Mouse (Mus musculus) gastrocnemius, postnatal 10 days (tissue): Measurements from ENCODE around the gene Ppp1r16b. TPM values are rescaled to one million over a fixed set of nuclear protein-coding genes. Genes with fewer than 3 reads are reported as not detected.

Source experiments
- DNase-seq: peaks from one replicate; pipeline ENCODE4 v3.0.0; 2021; ENCODE audit warnings: mixed read lengths
- total RNA-seq, 2 experiments: library from RNA; stranded (reverse); gene quantifications; 2 replicates each; pipeline ENCODE4 v1.2.3; 2021

Ppp1r16b gene
- total RNA-seq, 2 experiments from 2014 or later: 8.3 to 9.0 TPM

DNA sequence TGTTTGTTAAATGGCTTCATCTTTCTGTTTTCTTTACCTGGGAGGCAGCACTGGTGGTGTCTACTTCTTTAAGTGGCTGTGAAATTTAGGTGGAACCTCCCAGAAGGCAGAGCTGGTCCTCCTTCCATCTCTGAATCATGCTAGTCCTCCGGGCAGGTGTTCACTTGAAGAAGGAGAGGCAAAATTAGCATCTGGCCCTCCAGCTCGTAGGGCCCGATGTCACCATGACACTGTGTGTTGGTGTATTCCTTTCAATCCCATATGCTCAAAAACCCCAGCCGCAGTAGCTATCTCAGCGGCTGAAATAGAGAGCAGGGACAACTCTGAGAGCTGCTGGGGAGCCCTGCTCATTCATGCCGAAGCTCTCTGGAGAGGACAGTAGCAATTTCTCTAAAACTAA lies 27.0 kb downstream of the Ppp1r16b start:
- DNase-seq: no peak

DNA sequence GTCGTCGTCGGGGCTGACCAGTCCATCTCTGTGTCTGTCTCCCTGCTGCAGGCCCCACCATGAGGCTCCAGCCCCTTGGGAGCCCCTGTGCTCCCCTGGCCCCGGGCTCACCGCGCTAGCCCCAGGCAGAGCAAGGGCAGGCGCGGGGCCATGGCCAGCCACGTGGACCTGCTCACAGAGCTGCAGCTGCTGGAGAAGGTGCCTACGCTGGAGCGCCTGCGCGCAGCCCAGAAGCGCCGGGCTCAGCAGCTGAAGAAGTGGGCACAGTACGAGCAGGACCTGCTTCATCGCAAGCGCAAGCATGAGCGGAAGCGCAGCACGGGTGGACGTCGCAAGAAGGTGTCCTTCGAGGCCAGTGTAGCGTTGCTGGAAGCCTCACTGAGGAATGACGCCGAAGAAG lies 30.6 kb downstream of the Ppp1r16b start:
- DNase-seq: no peak

DNA sequence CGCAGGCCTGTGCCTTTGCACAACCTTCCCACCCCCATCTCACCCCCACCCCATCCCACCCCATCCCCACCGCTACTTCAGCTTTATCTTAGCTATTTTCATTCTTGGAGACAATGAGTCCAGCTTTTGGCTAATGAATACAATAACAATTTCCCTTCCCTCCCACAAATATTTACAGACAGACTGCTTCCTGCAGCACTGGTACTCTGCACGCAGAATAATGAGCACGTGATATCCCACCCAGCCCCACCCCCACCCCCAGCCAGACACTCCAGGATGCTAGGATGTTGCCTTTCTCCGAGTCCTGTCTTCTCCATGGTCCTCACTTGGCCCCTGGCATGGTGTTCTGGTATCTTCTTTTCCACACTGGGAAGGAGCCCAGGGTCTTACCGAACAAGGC lies 31.3 kb downstream of the Ppp1r16b start:
- no peak for DNase-seq

DNA sequence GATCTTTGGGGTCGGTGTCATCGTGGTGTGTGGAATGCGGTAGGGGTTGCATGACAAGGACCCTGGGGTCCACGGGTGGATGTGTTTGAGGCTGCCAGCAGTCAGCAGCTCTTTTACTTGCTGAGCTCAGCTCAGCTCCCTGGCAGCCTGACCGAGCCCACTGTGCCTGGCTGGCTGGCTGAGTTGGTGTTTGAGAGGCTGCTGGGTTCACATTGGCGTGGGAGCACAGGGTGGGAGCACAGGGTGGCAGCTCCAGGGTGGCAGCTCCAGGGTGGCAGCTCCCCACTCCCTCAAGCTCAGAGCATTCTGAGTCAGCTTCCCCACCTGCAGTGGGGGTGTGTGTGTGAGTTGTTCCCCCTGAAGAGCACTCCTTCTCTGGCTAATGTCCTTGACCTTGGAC lies 34.7 kb downstream of the Ppp1r16b start:
- DNase-seq: no peak

DNA sequence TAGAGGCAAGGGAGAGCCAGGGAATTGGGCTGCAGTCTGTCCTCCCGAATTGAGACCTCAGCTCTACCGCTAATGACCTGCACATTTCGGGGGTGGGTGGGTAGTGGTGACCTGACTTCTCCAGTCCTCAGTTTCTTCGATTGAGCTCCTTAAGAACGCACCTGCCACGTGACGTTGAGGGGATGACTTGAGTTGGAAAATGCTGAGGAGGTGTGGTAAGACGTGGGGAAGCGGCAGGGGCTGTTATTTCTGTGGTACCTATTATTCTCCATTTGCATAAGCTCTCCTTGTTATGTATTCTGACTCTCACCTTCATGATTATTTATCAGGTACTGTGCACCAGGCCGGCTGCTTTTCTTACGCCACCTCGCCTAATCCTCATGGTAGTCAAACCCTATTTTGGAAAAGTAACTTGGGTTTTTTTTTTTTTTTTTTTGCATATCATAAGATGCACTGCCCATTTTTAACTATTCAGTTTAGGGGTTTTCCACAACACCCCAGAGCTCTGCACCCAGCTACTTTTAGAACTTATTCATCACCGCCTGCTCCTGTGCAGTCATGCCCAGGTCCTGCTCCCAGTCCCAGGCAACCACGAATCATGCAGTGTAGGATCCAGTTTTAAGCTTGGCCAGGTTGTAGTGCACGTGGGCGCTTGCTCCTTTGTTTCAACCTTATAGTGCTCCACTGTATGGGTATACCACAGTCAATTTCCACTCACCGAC lies 35.5 kb downstream of the Ppp1r16b start:
- DNase-seq: no peak

DNA sequence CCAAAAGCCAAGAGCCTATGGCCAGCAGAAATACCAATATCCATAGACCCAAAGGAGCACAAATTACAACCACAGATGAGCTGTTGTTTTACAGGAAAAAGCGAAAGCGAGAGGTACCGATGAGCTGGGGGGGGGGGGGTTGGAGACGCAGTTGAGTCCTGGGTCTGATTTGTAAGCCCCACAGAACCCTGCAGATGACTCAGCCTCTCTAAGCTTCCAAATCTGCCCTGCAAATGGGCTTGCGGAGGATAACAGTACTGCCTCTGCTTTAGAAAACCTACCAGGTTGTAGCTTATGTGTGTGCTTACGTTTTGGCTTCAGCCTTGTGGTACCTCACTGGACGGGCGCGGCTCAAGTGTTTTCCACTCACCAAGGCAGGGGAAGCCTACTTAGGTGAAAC lies 36.3 kb downstream of the Ppp1r16b start:
- DNase-seq: no peak

DNA sequence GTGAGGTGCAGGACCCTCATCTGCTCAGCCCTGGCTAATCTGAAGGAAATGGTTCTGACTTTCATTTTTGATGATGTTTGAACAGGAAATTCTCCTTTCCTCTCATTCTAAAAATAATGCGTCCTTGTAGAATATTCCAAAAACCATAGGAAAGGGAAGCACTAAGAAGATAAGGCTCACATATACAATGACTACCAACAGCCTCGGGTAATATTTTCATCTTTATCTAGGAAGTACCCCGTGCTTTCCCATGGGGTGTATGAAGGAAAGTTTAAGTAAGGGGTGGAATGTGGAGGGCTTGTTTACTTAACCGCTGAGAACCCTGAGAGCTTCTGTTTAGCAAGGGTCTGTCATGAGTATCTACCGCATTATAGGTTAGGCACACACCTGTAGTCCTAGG lies 37.0 kb downstream of the Ppp1r16b start:
- no peak for DNase-seq

DNA sequence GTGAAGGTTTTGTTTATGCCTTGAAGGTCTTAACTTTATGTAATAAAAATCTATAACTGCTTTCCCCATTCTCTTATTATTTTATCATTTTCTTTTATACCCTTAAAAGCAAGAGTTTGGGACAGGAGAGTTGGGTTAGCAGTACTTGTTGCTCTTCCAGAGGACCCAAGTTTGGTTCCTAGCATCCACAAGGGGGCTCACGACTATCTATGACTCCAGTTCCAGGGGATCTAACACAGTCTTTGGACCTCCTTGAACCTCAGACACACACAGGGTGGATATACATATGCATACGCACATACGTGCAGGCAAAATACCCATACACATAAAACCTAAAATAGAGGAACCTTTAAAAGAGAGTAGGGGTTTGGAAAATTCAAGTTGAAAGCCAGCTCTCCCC lies 39.5 kb downstream of the Ppp1r16b start:
- DNase-seq: no peak

DNA sequence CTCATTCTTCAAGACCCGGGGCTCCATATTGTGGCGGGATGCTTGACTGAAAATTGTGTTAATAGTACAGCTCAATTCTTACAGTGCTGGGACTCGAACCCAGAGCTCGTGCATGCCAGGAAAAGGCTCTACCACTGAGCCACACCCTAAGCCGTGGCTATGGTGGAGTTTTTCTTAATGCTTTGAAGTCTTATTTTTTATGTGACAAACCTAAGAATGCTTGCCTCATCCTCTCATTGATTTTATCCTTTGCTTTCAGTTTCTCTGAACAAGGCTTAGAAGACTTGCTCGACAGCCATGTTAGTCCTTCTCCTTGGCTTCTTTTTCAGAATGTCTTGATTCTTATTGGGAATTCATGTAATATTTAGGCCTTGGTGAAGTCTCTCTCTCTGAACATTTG lies 40.3 kb downstream of the Ppp1r16b start:
- no peak for DNase-seq

DNA sequence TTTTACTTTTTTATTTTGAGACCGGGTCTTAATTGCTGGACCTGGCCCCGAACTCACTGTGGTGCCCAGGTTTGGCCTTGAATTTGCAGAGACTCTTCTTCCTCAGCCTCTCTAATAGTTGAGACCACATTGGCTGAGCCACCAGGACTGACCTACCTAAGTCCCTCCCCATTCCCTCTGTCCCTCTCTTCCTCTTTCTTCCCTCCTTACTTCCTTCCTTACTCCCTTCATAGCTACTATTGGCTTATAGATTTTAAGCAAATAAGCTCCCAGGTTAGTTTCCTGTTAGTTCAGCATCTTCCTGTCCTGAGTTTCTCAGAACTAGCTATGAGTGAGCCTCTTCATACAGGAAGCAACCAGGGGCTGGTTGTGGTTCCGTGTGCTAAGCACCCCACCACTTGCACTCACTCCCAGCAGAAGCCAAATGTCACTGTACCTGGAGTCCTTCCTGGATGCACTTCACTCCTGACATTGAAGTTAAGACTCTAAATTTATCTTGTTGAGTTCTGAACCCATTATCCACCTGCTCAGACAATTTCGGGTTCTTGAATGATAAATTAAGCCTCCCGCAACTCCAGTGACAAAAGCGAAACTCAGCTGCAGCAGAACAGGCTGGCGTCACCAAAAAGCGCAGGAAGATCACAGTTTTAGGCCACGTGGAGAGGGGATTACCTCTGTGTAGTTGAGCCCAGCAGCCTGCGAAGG lies 41.7 kb downstream of the Ppp1r16b start:
- DNase-seq: no peak

DNA sequence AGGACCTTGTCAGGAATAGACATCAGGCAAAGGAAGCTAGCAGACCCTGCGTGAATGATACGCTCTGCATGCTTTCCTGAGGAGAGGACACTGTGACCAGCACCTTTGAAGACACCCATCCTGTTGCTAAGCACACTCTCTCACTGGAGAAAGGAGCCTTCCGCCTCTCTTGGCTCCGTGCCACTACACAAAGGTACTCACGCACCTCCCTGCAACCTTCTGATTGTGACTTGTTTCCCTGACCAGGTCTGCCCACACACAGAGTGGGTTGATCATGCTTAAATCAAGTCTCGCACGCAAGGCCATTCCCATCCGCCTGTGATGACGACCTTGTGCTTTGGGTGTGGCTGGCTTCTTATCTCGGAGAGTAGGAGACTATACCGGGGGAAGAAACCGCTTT lies 42.9 kb downstream of the Ppp1r16b start:
- no peak for DNase-seq

DNA sequence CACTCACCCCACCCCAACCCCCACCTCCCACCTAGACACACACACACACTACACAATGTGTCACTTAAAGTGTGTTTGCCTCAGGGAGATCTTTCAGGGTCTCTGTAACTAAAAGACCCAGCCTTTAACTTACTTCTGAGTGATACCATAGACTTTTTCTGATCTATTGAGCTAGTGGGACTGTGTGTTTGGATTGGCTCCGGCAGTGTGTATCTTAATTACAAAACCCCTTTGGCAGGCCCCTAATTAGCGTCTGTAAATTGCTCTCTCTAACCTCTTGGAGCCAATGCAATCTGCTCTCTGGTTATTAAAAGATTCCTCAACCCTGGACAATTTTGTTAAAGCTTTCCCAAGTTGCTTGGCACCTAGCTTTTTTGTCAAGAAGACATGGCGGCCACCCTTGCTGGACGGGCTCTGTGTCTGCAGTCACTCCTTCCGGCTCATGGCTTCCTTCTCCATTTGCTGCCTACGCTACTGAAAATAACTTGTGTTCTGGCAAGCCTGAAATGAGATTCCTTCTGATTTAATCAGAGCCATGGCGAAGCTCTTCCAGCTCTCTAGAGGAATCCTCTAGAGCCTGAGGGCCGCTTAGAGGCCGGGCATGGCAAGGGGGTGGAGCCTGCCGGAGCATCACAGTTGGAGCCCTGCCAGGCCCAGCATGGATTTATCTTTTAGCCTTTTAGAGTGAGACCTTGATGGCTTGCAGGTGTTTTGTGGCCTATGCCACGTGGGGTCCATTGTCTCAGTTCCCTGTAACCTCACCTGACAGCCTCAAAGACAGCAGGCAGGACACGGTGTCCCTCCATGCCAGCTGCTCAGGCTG lies 46.9 kb downstream of the Ppp1r16b start:
- peak; percentile 34 for DNase-seq

DNA sequence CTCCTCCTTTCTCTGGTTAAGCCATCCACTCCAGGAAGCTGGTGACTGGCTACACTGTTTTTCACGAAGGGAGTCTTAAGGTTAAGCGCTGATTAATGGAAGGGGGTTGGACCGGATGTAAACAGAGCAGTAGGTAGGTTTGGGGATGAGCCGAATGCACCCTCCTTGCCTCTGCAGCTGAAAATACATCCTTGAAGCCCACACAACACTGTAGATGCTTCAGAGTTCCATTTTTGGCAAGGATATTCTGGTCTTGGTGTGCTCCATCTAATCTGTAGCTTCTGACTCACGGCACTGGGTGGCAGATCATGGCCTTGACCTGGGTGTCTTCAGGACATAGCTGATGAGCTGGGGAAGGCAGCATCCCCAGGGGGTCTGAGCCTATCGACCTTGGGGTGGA lies 49.6 kb downstream of the Ppp1r16b start:
- no peak for DNase-seq

DNA sequence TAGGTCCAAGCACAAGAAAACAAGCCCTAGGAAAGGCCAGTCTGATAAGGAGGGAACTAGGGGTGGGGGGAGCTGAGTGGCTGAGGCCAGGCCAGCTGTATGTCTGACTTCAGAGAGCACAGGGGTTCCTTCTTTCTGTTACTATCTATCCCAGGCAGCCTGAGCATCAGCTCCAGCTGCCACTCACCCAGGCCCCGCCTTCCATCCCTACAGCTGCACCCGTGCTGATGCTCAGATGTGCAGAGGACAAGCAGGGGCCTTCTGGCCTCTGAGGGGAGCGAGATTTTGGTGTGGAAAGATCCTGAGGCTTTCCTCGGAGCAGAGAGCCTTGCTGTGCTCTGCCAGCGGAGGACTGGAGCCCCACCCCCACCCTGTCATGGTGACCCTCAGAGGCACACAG lies 50.9 kb downstream of the Ppp1r16b start:
- no peak for DNase-seq

DNA sequence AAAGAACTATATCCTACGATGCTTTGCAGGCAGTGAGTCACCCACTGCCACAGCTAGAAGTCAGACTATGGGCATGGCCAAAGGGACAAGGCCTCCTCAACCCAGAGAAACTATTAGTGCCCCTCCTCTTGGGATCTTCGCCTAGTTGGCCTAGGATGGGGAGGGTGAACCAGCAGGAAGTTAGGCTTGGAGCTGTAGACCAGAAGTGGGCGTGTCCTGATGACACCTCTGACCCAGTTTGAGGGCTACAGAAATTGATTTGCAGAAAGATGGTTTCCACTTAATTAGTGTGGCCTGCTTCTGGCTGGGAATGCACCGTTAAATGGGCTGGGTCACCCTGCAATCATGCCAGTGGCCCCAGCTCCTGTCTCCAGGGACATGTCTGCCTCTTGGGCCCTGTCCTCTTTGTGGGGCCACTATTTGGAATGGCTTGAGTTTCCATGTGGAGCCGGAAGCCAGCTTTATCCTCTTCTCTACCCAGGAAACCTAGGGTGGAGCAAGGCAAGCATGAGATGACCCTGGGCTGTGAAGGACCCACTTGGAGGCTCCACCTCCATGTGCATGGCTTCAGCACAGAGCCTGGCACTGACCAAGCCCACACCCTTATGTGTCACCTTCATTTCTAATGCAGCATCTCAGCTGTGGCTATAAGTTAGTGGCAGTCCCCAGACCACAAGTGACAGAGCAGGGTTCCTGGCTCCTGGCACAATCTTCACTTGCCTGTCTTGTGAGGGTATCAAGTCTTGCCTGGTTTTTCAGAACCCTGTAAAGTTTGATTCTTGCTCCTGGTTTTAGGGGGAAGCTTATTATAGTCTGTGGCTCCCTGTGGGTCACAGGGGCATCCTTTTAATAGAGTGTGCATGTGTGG lies 52.6 kb downstream of the Ppp1r16b start:
- DNase-seq: no peak

DNA sequence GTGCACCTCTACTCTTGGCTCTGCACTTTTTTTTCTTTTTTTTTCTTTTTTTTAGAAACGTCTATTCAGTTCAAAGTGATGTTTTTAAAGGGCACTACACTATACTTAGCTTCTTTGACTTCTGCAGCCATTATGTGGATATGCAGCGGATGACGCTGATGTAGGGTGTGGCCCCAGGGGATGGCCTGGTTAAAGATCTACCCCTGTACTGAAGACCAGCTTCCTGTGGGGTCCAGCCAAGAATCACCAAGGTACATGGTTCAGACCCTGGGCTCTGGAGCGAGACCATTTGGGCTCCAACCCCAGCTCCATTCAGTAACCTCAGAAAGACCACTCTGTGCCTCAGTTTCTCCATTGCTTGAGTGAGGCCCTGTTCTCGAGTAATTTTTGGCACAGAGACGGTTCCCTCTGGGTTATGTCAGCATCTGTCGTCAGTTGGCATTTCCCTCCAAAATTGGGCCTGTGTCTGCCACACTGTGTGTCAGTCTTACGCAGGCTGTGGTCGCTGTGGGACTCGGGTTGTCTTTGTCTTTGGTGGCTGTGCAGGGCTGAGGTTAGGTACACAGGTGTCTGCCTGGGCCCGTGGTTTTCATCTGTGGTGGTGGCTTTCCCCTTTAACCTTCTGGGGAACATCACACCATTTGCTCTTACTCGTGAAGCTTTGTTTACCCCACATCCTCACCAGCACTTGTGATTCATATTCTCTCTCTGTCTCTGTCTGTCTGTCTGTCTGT lies 53.8 kb downstream of the Ppp1r16b start:
- no peak for DNase-seq

DNA sequence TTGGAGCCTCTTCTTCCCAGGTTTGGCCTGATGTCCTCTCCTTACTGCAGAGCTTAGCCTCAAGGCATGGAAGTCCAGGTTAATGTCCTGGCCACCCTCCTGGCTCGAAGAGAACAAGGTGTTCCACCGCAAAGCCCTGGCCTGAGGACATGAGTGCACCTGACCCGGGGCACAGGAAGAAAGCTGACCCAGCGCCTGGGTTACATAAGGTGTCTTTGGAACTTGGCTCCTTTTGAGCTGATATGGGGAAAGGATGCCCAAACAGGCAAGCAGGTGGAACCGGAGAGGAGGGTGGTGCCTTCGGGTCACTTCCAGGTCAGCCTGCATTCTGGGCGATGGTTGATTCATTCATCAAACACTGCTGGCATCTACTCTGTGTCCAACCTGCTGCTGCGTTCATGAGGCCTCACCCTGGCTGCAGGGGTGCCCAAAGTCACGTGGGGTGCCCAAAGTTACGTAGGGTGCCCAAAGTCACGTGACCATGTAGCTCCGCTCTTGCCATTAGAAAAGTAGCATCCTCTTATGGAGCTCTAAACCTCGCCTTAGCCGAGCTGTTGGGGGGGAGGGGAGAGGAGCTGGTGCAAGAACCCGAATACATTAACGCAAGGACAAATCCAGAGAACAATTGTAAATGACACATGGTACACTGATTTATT lies 55.6 kb downstream of the Ppp1r16b start:
- no peak for DNase-seq

DNA sequence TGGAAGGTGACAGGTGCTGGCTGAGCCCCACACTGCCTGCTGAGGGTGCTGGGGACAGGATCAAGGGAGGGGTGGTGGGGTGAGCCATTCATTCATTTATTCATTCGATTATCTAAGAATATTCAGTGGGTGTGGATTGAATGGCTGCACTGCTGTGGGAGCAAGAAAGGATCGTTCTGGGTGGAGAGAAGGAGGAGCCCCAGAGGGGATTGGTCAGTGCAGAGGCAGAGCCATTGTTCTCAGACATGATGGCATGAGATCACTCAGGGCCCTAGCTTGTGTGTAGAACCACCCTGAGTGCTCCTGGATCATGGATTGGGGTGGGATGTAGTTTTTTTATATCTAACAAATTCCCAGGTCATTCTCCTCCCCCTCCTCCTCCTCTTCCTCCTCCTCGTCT lies 56.3 kb downstream of the Ppp1r16b start:
- DNase-seq: no peak

DNA sequence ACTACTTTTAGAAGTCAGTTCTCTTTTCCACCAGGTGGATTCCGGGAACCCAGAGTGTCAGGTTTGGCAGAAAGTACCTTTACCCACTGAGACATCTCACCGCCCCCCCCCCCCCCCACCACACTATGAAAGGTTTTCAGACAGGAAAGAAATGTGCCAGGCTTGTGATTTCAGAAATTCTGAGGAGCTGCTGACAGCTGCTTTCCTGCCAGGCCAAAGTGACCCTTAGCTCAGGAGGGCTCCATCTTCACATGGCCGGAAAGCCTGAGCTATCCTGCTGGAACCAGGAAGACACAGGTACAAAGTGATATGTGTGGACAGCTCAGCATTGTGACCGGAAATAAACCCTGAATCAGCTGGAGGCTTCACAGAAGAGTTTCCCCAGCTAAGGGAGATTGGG lies 56.9 kb downstream of the Ppp1r16b start:
- no peak for DNase-seq

DNA sequence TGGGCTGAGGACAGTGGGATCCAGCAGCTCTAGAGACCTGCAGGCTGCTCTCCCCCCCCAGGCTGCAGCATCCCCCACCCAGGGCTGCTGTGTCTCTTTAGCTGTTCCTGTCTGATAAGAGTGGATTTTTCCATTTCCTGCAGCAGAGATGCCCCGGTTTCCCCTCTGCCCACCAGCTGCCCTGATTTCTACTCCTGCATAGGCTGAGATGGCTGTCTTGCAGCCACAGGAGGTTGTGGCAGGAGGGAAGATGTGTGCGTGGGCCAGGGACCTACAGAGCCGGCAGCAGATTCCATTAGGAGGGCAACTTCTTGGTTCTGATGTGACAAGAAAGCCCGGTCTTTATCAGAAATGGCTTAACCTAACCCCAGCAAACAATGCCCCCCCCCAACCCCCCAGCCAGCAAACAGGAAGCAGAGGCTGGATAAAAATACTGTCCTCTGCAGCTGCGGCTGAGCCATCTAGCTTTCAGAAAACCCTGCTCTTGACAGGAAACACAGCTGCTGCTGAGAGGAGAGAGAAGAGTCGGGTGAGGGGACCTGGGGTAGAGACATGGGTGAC lies 57.9 kb downstream of the Ppp1r16b start:
- DNase-seq: no peak

DNA sequence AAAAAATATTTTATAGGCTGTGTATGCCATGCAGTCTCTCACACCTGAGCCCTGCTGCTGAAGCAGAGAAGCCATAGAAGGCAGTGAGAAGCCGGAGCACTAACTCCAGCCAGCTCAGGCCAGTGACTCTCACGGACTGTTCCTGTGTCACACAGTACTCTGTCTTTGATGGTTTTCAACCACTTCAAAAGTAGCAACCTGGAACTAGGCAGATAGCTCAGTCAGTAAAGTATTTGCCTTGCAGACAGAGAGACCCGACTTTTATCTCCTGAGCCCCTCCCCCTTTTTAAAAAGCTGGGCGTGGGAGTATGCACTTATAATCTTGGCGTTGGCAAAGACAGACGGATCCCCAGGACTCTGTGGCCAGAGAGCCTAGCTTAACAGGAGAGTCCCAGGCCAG lies 58.6 kb downstream of the Ppp1r16b start:
- no peak for DNase-seq
